In genomic region chr10:95557337-95557828, GRCm38 (mm10) we compare ENCODE assay signal across 9 mouse cellular contexts. TPM values are rescaled to one million over a fixed set of nuclear protein-coding genes. Genes with fewer than 3 reads are reported as not detected.
DNase-seq lines count a peak whose midpoint lies in the region; TF ChIP-seq lines count a peak whose summit lies in the region.
"Had no signal": no experiment of that assay in that cellular context is flagged by ENCODE, and none has a peak within 500 bp of the region (broad histone marks: within the 10 kb centered on the region; RNA-seq: fewer than 3 reads in every experiment).

No protein-coding gene starts in this region.

- peak in 1 of 2 experiments; percentile 11 for DNase-seq in cerebellum, adult 2 months
- DNase-seq in cerebellum, adult 9-10 months = no peak
- DNase-seq in lung, adult 2 months = no peak
- DNase-seq in lung, postnatal 25 days (ENCODE audit: low spot score) = no peak
- peak; percentile 67 for DNase-seq in splenic B cell, adult 2 months (ENCODE audit: low read depth, low spot score)
- DNase-seq in layer of hippocampus, adult 18-20 months (ENCODE audit: low spot score in 2 of 2) = no peak
- DNase-seq in adrenal gland, postnatal 25 days = no peak

- TF ChIP-seq CTCF in cerebellum, adult 2 months (IDR thresholded peaks at IDR 0.05; ENCODE audit: borderline replicate concordance, insufficient read depth, low read depth, low read length) = peak; percentile 59
- TF ChIP-seq CTCF in lung, adult 2 months (IDR thresholded peaks at IDR 0.05; ENCODE audit: insufficient read depth, low read length) = peak; percentile 72

- H3K4me1 ChIP-seq in cerebellum, adult 2 months (ENCODE audit: control insufficient read depth, insufficient read depth, low read length) = peaks cover 7% of the 10 kb centered on the region
- peaks cover 4% of the 10 kb centered on the region for H3K4me1 ChIP-seq in lung, adult 2 months (ENCODE audit: control insufficient read depth, insufficient read depth, low read length)
- H3K4me1 ChIP-seq in erythroblast, embryonic 14.5 days (ENCODE audit: control insufficient read depth) = peaks cover 78% of the 10 kb centered on the region

- TF ChIP-seq POLR2A in cerebellum, adult 2 months (IDR thresholded peaks at IDR 0.05; ENCODE audit: borderline replicate concordance, insufficient read depth, low read length) = no peak
- no peak for TF ChIP-seq POLR2A in lung, adult 2 months (IDR thresholded peaks at IDR 0.05; ENCODE audit: borderline replicate concordance, extremely low read depth, low read depth, low read length)

- no peak overlapping the region for H3K27ac ChIP-seq in cerebellum, adult 2 months (ENCODE audit: insufficient read depth, low read length)
- H3K27ac ChIP-seq: midbrain, embryonic 12.5 days had no signal

- no peak overlapping the region for H3K4me3 ChIP-seq in cerebellum, adult 2 months (replicated peaks; ENCODE audit: insufficient read depth, low read depth, low read length)
- H3K4me3 ChIP-seq in lung, adult 2 months (replicated peaks; ENCODE audit: extremely low read depth, low read depth, low read length) = no peak overlapping the region
- H3K4me3 ChIP-seq in erythroblast, embryonic 14.5 days (replicated peaks) = peak overlapping the region; percentile 9
- H3K4me3 ChIP-seq: midbrain, embryonic 12.5 days had no signal

- H3K9me3 ChIP-seq in erythroblast, embryonic 14.5 days (ENCODE audit: control insufficient read depth, low read length) = no peaks in the 10 kb centered on the region
- H3K9me3 ChIP-seq: midbrain, embryonic 12.5 days had no signal

- H3K27me3 ChIP-seq in cerebellum, adult 2 months (ENCODE audit: control insufficient read depth, insufficient read depth, low read length) = no peaks in the 10 kb centered on the region
- no peaks in the 10 kb centered on the region for H3K27me3 ChIP-seq in erythroblast, embryonic 14.5 days (ENCODE audit: control insufficient read depth)
- H3K27me3 ChIP-seq in splenic B cell, adult 2 months (ENCODE audit: control insufficient read depth, insufficient read depth, low read length, poor library complexity, severe bottlenecking) = no peaks in the 10 kb centered on the region
- H3K27me3 ChIP-seq: midbrain, embryonic 12.5 days had no signal

- peaks cover 98% of the 10 kb centered on the region for H3K36me3 ChIP-seq in erythroblast, embryonic 14.5 days (ENCODE audit: control insufficient read depth)
- no peaks in the 10 kb centered on the region for H3K36me3 ChIP-seq in splenic B cell, adult 2 months (ENCODE audit: control insufficient read depth, insufficient read depth, low read length, poor library complexity, severe bottlenecking)

- 77% methylated on average over 5 of the region's 5 CpGs for WGBS in cerebellum, adult 2 months
- WGBS in lung, adult 2 months = 86% methylated on average over 5 of the region's 5 CpGs

RNA-seq across cellular contexts. Expression of gene Nudt4, which starts 6.6 kb away (rescaled TPM):
- 90.6 and 102 TPM in 2 replicates for polyA plus RNA-seq in cerebellum, adult 2 months (2012; rRNA removed)
- polyA plus RNA-seq in lung, adult 2 months (2012; rRNA removed) = 18.7 and 22.5 TPM in 2 replicates
- 21.2 and 28.8 TPM in 2 replicates for polyA plus RNA-seq in erythroblast, embryonic 14.5 days (2012)
- 10 to 100 TPM; 64.1 to 66.4 TPM for total RNA-seq in layer of hippocampus, adult 18-20 months (2021)
- total RNA-seq in adrenal gland, postnatal 25 days (2021) = 140 and 146 TPM in 2 replicates

RNA-seq across cellular contexts. Expression of gene Ube2n, which starts 42.4 kb away (rescaled TPM):
- polyA plus RNA-seq in cerebellum, adult 2 months (2012; rRNA removed) = 175 and 185 TPM in 2 replicates
- polyA plus RNA-seq in lung, adult 2 months (2012; rRNA removed) = 25.5 and 41.1 TPM in 2 replicates
- 4.4 and 6.9 TPM in 2 replicates for polyA plus RNA-seq in erythroblast, embryonic 14.5 days (2012)
- 100 to 1,000 TPM; 196 to 206 TPM for total RNA-seq in layer of hippocampus, adult 18-20 months (2021)
- 131 and 145 TPM in 2 replicates for total RNA-seq in adrenal gland, postnatal 25 days (2021)

RNA-seq across cellular contexts. Expression of gene Mrpl42, which starts 55.6 kb away (rescaled TPM):
- polyA plus RNA-seq in cerebellum, adult 2 months (2012; rRNA removed) = 192 and 196 TPM in 2 replicates
- polyA plus RNA-seq in lung, adult 2 months (2012; rRNA removed) = 39.3 and 80.6 TPM in 2 replicates
- 0.95 and 1.3 TPM in 2 replicates for polyA plus RNA-seq in erythroblast, embryonic 14.5 days (2012)
- 10 to 100 TPM; 74.3 to 74.4 TPM for total RNA-seq in layer of hippocampus, adult 18-20 months (2021)
- 105 and 144 TPM in 2 replicates for total RNA-seq in adrenal gland, postnatal 25 days (2021)

Comparison
In these comparisons a context has a peak if more than half of its experiments do, and no peak if none do; other contexts are left out.
1. RNA of gene Mrpl42, which starts 55.6 kb away (polyA plus RNA-seq): 192 to 196 TPM in cerebellum, adult 2 months and 39.3 to 80.6 TPM in lung, adult 2 months; 0.95 to 1.3 TPM in erythroblast, embryonic 14.5 days; every median in the first group is over 10 times any median in the second.